Mouse (Mus musculus): Measurements from ENCODE around the gene Scrn3.

GRCm38 (mm10) chr2:73278869-73279268 is 33.5 kb upstream of the Scrn3 start:
- TF ChIP-seq POLR2A (IDR thresholded peaks at IDR 0.05; ENCODE audit: borderline replicate concordance, insufficient read depth, low read length) (no peak), CTCF (IDR thresholded peaks at IDR 0.05; ENCODE audit: borderline replicate concordance, insufficient read depth, low read depth, low read length) (no peak)

Data from cerebellum, adult 2 months (tissue).